Mouse (Mus musculus): ENCODE measurements at regions not wholly inside any gene's neighbourhood (a gene's known extent, or its start where the extent isn't known, plus 50 kb on each side); places are given as distances from the start of the nearest gene placed in this dataset.

DNA sequence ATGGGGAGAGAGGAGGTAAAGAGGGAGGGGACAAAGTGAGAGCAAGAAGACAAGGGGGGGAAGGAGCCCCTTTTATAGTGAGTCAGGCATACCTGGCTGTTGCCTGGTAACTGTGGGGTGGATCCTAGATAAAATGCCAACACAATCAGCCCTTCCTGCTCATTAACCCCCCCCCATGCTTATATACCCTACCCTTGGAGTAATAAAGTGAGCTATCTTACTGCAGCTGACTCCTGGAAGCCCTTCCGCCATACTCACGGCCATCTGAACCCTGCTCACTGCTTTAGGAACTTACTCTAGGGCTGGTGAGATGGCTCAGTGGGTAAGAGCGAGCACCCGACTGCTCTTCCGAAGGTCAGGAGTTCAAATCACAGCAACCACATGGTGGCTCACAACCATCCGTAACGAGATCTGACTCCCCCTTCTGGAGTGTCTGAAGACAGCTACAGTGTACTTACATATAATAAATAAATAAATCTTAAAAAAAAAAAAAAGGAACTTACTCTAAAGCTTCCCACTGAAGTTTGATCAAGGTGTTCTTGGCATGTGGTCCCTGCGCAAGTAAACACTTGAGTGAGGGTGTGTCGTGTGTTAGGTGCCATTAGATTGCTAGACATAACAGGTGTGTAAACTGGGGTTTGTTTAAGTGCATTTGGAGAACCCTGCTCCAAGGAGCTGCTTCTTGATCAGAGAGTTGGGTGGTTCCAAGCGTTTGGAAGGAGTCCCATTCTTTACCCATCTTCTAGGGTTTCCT lies 74.9 kb downstream of the Ets2 start:
- no peak for DNase-seq (ENCODE audit: low spot score in 2 of 2)

DNA sequence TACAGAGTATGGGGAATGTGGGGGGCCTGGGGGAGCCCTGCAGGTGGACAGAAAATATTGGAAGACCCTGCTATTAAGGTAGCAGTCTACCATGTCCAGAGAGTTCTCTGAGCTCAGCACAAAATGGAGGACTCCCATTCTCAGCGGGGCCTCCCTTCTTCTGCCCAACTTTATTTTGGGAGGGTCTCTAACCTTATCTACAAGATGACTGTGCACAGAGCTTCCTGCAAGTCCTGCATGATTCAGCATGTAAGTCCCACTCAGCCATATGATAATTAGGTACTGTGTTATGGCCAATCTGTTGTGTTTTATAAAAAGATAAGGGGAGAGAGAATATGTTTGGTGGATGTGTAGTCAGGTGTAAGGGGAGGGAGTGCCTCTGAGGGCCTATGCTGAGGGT lies 74.1 kb downstream of the Ets2 start:
- DNase-seq (ENCODE audit: low spot score in 2 of 2): no peak

DNA sequence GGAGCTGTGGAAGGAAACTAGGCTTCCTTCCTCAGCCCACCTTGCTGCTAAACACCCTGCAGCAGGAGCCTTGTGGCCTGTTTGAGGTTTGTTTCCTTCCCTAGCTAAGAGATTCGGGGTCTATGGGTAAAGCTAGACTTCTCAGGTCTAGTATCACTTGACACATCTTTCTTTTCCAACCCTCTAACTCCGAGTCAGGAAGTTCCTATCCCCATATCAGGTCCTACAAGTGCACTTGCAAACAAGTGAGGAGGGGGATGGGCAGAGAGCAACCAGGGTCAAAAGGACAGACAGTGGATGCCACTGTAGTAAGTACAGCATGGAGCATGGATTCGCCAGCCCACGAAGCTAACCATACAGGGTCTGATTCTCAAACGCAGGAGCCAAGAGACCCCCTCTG lies 73.5 kb downstream of the Ets2 start:
- no peak for DNase-seq (ENCODE audit: low spot score in 2 of 2)

DNA sequence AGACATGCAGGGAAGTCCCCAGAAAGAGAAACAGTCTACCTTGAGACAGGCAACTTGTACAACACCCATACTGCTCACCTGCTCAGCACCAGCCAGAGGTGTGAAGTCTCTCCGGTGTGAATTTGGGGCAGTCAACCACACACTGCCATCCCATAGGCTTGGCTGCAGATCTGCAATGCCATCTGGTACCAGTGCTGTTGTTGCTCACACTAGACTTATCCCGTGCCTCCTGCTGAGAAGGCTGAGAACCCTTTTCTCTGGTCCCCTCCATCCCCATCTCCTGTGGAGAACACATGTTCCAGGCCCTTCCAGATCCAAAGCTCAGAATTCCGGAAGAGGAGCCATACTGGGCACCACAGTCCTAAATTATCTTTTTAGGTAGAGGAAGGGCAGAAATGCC lies 71.3 kb downstream of the Ets2 start:
- no peak for DNase-seq (ENCODE audit: low spot score in 2 of 2)

All from adrenal gland, adult 18-20 months (tissue).